Mouse (Mus musculus) heart, adult 2 months (tissue): ENCODE measurements around the gene Hist1h2ap. TPM values are rescaled to one million over a fixed set of nuclear protein-coding genes. Genes with fewer than 3 reads are reported as not detected.
"Not testable (repeated sequence)": the region's sequence is repeated elsewhere in the genome, so short reads cannot be mapped to it uniquely, and the experiment has no call there.

ENCODE experiments used
- DNase-seq, 2 experiments: peaks; one replicate each; pipeline ENCODE4 v3.0.0; 2021
- H3K27ac ChIP-seq: fragments of 200-600 bp; 2 replicates; pipeline ENCODE4 v1.8.1; 2022
- H3K27me3 ChIP-seq: fragments of 200-500 bp; 2 replicates; pipeline ENCODE4 v1.6.1; 2012; ENCODE audit warnings: mild to moderate bottlenecking, low read length, inconsistent platforms, mixed read lengths; ENCODE audit not compliant: control insufficient read depth, insufficient read depth
- H3K36me3 ChIP-seq: fragments of 200-500 bp; 2 replicates; pipeline ENCODE4 v1.6.1; 2012; ENCODE audit warnings: low read length, inconsistent platforms; ENCODE audit not compliant: control insufficient read depth, insufficient read depth
- H3K4me1 ChIP-seq: fragments of 200-500 bp; 2 replicates; pipeline ENCODE4 v1.6.1; 2011; ENCODE audit warnings: low read length; ENCODE audit not compliant: control insufficient read depth, insufficient read depth
- H3K4me3 ChIP-seq: fragments of 200-600 bp; 2 replicates; pipeline ENCODE4 v1.8.1; 2022
- H3K79me2 ChIP-seq: fragments of 200-500 bp; replicated peaks from 2 replicates; pipeline ENCODE4 v1.6.1; 2012; ENCODE audit warnings: mild to moderate bottlenecking, inconsistent platforms, low read length, moderate library complexity, mixed read lengths; ENCODE audit not compliant: control insufficient read depth, insufficient read depth
- H3K9ac ChIP-seq: fragments of 200-500 bp; 2 replicates; pipeline ENCODE4 v1.6.1; 2012; ENCODE audit warnings: low read depth, mild to moderate bottlenecking, control low read depth, inconsistent platforms, low read length, mixed read lengths
- CTCF ChIP-seq: fragments of 200-600 bp; IDR thresholded peaks from 2 replicates; pipeline ENCODE4 v1.8.1; 2022; ENCODE audit warnings: antibody characterized with exemption, mild to moderate bottlenecking, moderate library complexity
- EP300 ChIP-seq: fragments of 200-500 bp; IDR thresholded peaks from 2 replicates; pipeline ENCODE4 v1.6.1; 2011; ENCODE audit warnings: low read depth, low read length, control low read depth; ENCODE audit not compliant: insufficient read depth
- POLR2A ChIP-seq: fragments of 200-500 bp; IDR thresholded peaks from 2 replicates; pipeline ENCODE4 v1.6.1; 2011; ENCODE audit warnings: mild to moderate bottlenecking, low read depth, low read length, control low read depth; ENCODE audit not compliant: insufficient read depth
- WGBS: fragments of 180-500 bp; shearing (Covaris S2); methylation state at CpG from one replicate; pipeline ENCODE4 v1.1.7; 2018; 5-methylcytosine and 5-hydroxymethylcytosine counted together
- intact Hi-C: fragments of 180-260 bp; cut with DNase I; formaldehyde crosslinking; loops from one replicate; pipeline ENCODE4 v1.15.1; 2025
- microRNA-seq, 2 experiments: library from miRNA; unstranded; fragments of <30 nt; microRNA quantifications; one replicate each; pipeline ENCODE4 v1.2.0; 2021
- polyA plus RNA-seq: library from polyadenylated mRNA; depleted of rRNA; stranded (reverse); fragments of >200 nt; gene quantifications from 2 replicates; pipeline ENCODE4 v1.2.3, GENCODE M21; 2012; rRNA removed
- total RNA-seq, 2 experiments: library from RNA; stranded (reverse); gene quantifications; 2 replicates each; pipeline ENCODE4 v1.2.3; 2021

Gene Hist1h2ap
- total and polyA plus RNA-seq, 3 experiments, result 2.8 to 9.6 (median 3.4) TPM

DNA sequence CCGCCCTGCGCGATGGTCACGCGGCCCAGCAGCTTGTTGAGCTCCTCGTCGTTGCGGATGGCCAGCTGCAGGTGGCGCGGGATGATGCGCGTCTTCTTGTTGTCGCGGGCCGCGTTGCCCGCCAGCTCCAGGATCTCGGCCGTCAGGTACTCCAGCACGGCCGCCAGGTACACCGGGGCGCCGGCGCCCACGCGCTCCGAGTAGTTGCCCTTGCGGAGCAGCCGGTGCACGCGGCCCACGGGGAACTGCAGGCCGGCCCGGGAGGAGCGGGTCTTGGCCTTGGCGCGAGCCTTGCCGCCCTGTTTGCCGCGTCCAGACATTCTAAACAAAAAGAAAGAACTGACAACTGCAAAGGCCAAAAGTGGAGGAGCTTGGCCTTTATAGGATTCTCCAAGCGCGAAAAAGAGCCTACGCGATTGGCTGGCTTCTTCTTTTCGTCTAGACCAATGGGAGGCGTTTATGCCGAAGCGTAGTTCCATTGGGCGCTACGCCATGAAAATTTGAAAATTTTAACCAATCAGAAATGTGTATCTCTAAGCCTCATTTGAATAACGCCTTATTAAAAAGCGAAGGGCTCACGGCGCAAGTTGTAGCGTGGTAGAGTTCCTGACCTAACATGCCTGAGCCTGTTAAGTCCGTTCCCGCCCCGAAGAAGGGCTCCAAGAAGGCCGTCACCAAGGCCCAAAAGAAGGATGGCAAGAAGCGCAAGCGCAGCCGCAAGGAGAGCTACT lies 46.2 kb downstream of the Hist1h2ap start, which contains the start of the genes Hist1h2an and Hist1h2bp:
Gene Hist1h2an (minus strand): TSS at position 320 of the 731 bp plus-strand sequence.
Gene Hist1h2bp (plus strand): TSS at position 563 of the 731 bp plus-strand sequence.
- Histone ChIP-seq H3K4me3 (peak within 1 kb of the TSS; percentile 29), H3K9ac (peak within 1 kb of the TSS; percentile 61; the same call in 1 of the 2 replicates)
- WGBS, result under 1% methylated on average over 42 of the region's 63 CpGs
- H3K4me1 ChIP-seq, H3K27me3 ChIP-seq, H3K79me2 ChIP-seq, H3K36me3 ChIP-seq, H3K27ac ChIP-seq: not testable (repeated sequence)
- peak; percentile 81 to 90 for DNase-seq
- intact Hi-C loops, result loop anchor here (2.0 to 10.0 kb wide), 2 partner anchors 34 to 1798 kb away; partner anchors contain the start of genes Hist1h2ak and Hist1h4d
- TF ChIP-seq POLR2A (peak; percentile 75; the same call in 1 of the 2 replicates), CTCF (peak; percentile 13; the same call in 1 of the 2 replicates)

DNA sequence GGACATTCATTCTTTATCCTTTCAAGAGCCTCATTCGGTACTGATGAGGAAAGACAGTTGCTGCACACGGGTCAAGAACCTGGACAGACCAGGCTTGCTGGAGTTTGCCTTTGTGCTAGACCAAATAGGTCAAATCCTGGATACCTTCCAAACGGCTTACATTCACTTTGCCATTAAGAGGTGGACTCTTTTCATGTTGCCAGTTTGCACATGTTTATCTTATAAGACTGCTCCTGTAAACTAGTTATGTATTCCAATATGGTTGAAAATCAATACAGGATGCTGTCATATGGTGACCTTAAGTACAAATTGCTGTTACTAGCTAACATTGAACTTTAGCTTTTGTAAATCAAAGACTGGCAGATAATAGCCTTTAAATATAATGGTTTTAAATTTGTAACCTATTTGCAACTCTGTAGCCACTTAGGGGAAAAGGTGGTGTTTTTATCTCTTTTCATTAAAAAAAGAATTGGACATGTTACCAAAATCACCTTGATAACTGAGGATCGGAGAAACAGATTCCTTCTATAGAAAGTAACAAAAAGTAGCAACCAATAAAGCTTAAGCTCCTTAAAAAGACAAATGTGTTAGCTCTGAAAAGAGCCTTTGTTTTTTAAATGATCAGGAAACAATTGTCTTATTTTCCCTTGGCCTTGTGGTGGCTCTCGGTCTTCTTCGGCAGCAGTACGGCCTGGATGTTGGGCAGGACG lies 47.0 kb downstream of the Hist1h2ap start:
- Histone ChIP-seq H3K36me3 (no peaks in the 10 kb centered on the region), H3K4me3 (no peak overlapping the region), H3K79me2 (no peaks in the 10 kb centered on the region), H3K27ac (no peak overlapping the region; the same call in 1 of the 2 replicates), H3K27me3 (no peaks in the 10 kb centered on the region), H3K9ac (peak overlapping the region; percentile 61; the same call in 1 of the 2 replicates), H3K4me1 (peaks cover 2% of the 10 kb centered on the region; the same call in 1 of the 2 replicates)
- intact Hi-C loops, result loop anchor here (2.0 to 10.0 kb wide), 2 partner anchors 34 to 1798 kb away; partner anchors contain the start of genes Hist1h2ak and Hist1h4d
- no peak for DNase-seq
- no peak for TF ChIP-seq CTCF
- TF ChIP-seq EP300, result no peak
- TF ChIP-seq POLR2A, result no peak
- WGBS, result 18% methylated on average over 8 of the region's 8 CpGs

DNA sequence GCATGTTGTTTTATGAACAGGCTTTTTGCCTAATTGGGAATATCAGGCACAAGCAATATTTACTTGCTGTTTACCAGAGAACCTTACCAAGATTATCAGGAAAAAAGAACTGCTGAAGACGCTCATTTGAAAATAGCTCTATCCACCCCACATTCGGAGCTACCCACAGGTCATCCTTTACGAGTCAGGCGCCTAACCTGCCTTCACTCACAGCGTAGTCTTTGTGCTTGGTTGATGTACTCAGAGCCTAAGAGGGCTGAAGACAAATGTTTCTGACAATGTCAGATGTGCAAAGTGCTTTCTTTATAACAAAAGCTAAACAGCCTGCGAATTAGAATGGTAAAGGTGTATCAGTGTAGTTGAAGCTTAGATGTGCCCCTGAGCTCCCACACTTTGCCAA lies 49.0 kb downstream of the Hist1h2ap start:
- 75% methylated on average over 6 of the region's 6 CpGs for WGBS
- Histone ChIP-seq H3K4me1 (peaks cover 2% of the 10 kb centered on the region; the same call in 1 of the 2 replicates), H3K9ac (no peak overlapping the region), H3K27ac (no peak overlapping the region), H3K4me3 (no peak overlapping the region), H3K36me3 (no peaks in the 10 kb centered on the region), H3K79me2 (no peaks in the 10 kb centered on the region), H3K27me3 (no peaks in the 10 kb centered on the region)
- intact Hi-C loops, result loop anchor here (10.0 kb wide), 1 partner anchor 1800 kb away; the partner anchor contains the start of gene Hist1h4d
- no peak for TF ChIP-seq EP300
- TF ChIP-seq POLR2A, result no peak
- TF ChIP-seq CTCF, result no peak
- DNase-seq, result no peak

DNA sequence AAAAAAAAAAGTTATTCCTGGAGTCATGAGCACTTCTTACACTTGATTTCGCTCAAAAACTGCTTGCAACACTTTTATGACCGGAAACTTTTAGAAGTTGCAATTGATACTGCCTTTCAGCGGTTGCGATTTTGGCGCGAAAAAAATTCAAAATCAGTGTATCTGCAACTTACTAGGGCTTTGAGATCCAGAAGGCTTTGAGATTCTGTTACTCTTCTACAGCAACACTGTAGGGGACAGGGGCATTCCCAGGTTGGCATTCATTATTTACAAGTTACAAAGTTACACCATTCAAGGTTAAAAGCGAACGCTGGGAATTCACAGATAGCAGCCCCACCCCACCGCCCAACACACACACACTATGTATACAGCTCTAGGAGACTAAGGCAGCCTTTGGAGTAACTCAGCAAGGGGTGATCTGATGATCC lies 49.6 kb downstream of the Hist1h2ap start:
- Histone ChIP-seq H3K27me3 (no peaks in the 10 kb centered on the region), H3K79me2 (no peaks in the 10 kb centered on the region), H3K9ac (no peak overlapping the region), H3K4me1 (peaks cover 2% of the 10 kb centered on the region; the same call in 1 of the 2 replicates), H3K27ac (peak overlapping the region; percentile 44), H3K36me3 (no peaks in the 10 kb centered on the region), H3K4me3 (peak overlapping the region; percentile 57)
- TF ChIP-seq EP300, result no peak
- intact Hi-C loops, result loop anchor here (10.0 kb wide), 1 partner anchor 1801 kb away; the partner anchor contains the start of gene Hist1h4d
- WGBS, result 3% methylated on average over 9 of the region's 9 CpGs
- peak in 1 of 2 experiments; percentile 5 for DNase-seq

DNA sequence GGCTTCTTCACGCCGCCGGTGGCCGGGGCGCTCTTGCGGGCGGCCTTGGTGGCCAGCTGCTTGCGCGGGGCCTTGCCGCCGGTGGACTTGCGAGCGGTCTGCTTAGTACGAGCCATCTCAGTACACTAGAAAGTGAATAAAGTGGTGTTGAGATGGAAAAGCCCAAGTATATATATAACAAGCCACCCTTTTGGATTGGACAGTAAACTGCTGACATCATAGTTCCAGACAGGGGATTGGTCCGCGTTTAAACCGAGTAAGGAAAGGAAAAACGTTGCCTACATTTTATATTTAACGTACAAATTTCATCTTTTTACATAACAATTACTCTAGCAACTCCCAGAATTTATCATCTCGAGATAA lies 50.1 kb downstream of the Hist1h2ap start, which contains the start of gene Hist1h3i:
Gene Hist1h3i (minus strand): TSS at position 116 of the 363 bp plus-strand sequence.
- WGBS, result under 1% methylated on average over 20 of the region's 20 CpGs
- peaks cover 2% of the 10 kb centered on the region; the same call in 1 of the 2 replicates for H3K4me1 ChIP-seq
- H3K4me3 ChIP-seq, result peak within 1 kb of the TSS; percentile 57
- H3K9ac ChIP-seq, result peak within 1 kb of the TSS; percentile 76
- no peaks in the 10 kb centered on the region for H3K79me2 ChIP-seq
- no peaks in the 10 kb centered on the region for H3K36me3 ChIP-seq
- intact Hi-C loops, result loop anchor here (10.0 kb wide), 1 partner anchor 1802 kb away; the partner anchor contains the start of gene Hist1h4d
- peak; percentile 42 to 70 for DNase-seq
- TF ChIP-seq CTCF, result no peak
- TF ChIP-seq POLR2A, result peak; percentile 63
- no peak for TF ChIP-seq EP300
- H3K27me3 ChIP-seq, result no peaks in the 10 kb centered on the region
- H3K27ac ChIP-seq, result peak within 1 kb of the TSS; percentile 44

Small RNA genes within 50 kb of the gene (microRNA-seq; reads per million reads assigned to microRNA genes)
- gene Gm19658 (0 reads per million in 2 experiments), gene Gm44346 (0 reads per million in 2 experiments), gene Gm44466 (0 reads per million in 2 experiments)

Other genes with a start within 250 kb of the Hist1h2ap start
- not detected for gene Olfr1362, start 219.5 kb downstream of the Hist1h2ap start, total RNA-seq
- gene Olfr1362, start 219.5 kb downstream of the Hist1h2ap start, polyA plus RNA-seq, result not detected in 2 replicates
- not detected for gene Olfr11, start 191.0 kb downstream of the Hist1h2ap start, total RNA-seq
- gene Olfr11, start 191.0 kb downstream of the Hist1h2ap start, polyA plus RNA-seq, result not detected in 2 replicates
- not detected for gene Olfr1361, start 170.1 kb downstream of the Hist1h2ap start, total RNA-seq
- gene Olfr1361, start 170.1 kb downstream of the Hist1h2ap start, polyA plus RNA-seq, result not detected in 2 replicates
- gene Olfr1360, start 156.1 kb downstream of the Hist1h2ap start, total RNA-seq, result not detected
- gene Olfr1360, start 156.1 kb downstream of the Hist1h2ap start, polyA plus RNA-seq, result not detected in 2 replicates
- not detected for gene Olfr1359, start 135.4 kb downstream of the Hist1h2ap start, total RNA-seq
- gene Olfr1359, start 135.4 kb downstream of the Hist1h2ap start, polyA plus RNA-seq, result not detected in 2 replicates
- gene Hist1h2bl, start 117.4 kb downstream of the Hist1h2ap start, total RNA-seq, result 10 to 100 TPM; 10.5 to 12.9 TPM
- gene Hist1h2bl, start 117.4 kb downstream of the Hist1h2ap start, polyA plus RNA-seq, result not detected in 2 replicates
- gene Hist1h2ai, start 117.1 kb downstream of the Hist1h2ap start, total RNA-seq, result 1 to 10 TPM; 3.5 to 9.1 TPM
- 1.6 TPM in 1 of 2 replicates, not detected in the other for gene Hist1h2ai, start 117.1 kb downstream of the Hist1h2ap start, polyA plus RNA-seq
- 1 to 10 TPM; 5.5 to 9.1 TPM for gene Hist1h3h, start 115.8 kb downstream of the Hist1h2ap start, total RNA-seq
- gene Hist1h3h, start 115.8 kb downstream of the Hist1h2ap start, polyA plus RNA-seq, result not detected in 2 replicates
- 1 to 10 TPM in 1 of 2 experiments, under 1 TPM in 1; 0.78 to 2.8 TPM for gene Hist1h2bm, start 111.5 kb downstream of the Hist1h2ap start, total RNA-seq
- gene Hist1h2bm, start 111.5 kb downstream of the Hist1h2ap start, polyA plus RNA-seq, result 0.27 TPM in 1 of 2 replicates, not detected in the other
- 1 to 10 TPM; 1.8 to 3.2 TPM for gene Hist1h4j, start 98.4 kb downstream of the Hist1h2ap start, total RNA-seq
- 0.73 TPM in 1 of 2 replicates, not detected in the other for gene Hist1h4j, start 98.4 kb downstream of the Hist1h2ap start, polyA plus RNA-seq
- 10 to 100 TPM; 24.6 to 31.5 TPM for gene Hist1h4k, start 83.0 kb downstream of the Hist1h2ap start, total RNA-seq
- 4.9 TPM in 1 of 2 replicates, not detected in the other for gene Hist1h4k, start 83.0 kb downstream of the Hist1h2ap start, polyA plus RNA-seq
- 1 to 10 TPM; 1.3 to 4.2 TPM for gene Hist1h2ak, start 79.7 kb downstream of the Hist1h2ap start, total RNA-seq
- gene Hist1h2ak, start 79.7 kb downstream of the Hist1h2ap start, polyA plus RNA-seq, result 0.62 TPM in 1 of 2 replicates, not detected in the other
- gene Hist1h2bn, start 79.4 kb downstream of the Hist1h2ap start, total RNA-seq, result 1 to 10 TPM; 2.6 to 6.9 TPM
- 1.6 and 1.9 TPM in 2 replicates for gene Hist1h2bn, start 79.4 kb downstream of the Hist1h2ap start, polyA plus RNA-seq
- 1 to 10 TPM; 2.3 to 2.5 TPM for gene Hist1h1b, start 52.9 kb downstream of the Hist1h2ap start, total RNA-seq
- not detected in 2 replicates for gene Hist1h1b, start 52.9 kb downstream of the Hist1h2ap start, polyA plus RNA-seq
- 10 to 100 TPM in 1 of 2 experiments, 1 to 10 TPM in 1; 9.1 to 13.1 TPM for gene Hist1h3i, start 50.1 kb downstream of the Hist1h2ap start, total RNA-seq
- gene Hist1h3i, start 50.1 kb downstream of the Hist1h2ap start, polyA plus RNA-seq, result 1.1 and 1.7 TPM in 2 replicates
- not detected for gene Hist1h2an, start 46.3 kb downstream of the Hist1h2ap start, total RNA-seq
- not detected in 2 replicates for gene Hist1h2an, start 46.3 kb downstream of the Hist1h2ap start, polyA plus RNA-seq
- 1 to 10 TPM; 1.9 to 2.3 TPM for gene Hist1h2bp, start 46.0 kb downstream of the Hist1h2ap start, total RNA-seq
- not detected in 2 replicates for gene Hist1h2bp, start 46.0 kb downstream of the Hist1h2ap start, polyA plus RNA-seq
- 10 to 100 TPM; 24.4 to 26.4 TPM for gene Hist1h2bq, start 23.3 kb downstream of the Hist1h2ap start, total RNA-seq
- 3.5 and 12.7 TPM in 2 replicates for gene Hist1h2bq, start 23.3 kb downstream of the Hist1h2ap start, polyA plus RNA-seq
- 1 to 10 TPM in 1 of 2 experiments, not detected in 1; 7.1 TPM for gene Hist1h2ao, start 23.0 kb downstream of the Hist1h2ap start, total RNA-seq
- not detected in 2 replicates for gene Hist1h2ao, start 23.0 kb downstream of the Hist1h2ap start, polyA plus RNA-seq
- gene Hist1h4m, start 21.8 kb downstream of the Hist1h2ap start, total RNA-seq, result 10 to 100 TPM; 42.6 to 56.8 TPM
- gene Hist1h4m, start 21.8 kb downstream of the Hist1h2ap start, polyA plus RNA-seq, result 1.6 TPM in 1 of 2 replicates, not detected in the other
- 1 to 10 TPM; 3.7 to 4.9 TPM for gene Hist1h4n, start 1.3 kb downstream of the Hist1h2ap start, total RNA-seq
- 1.7 and 4.4 TPM in 2 replicates for gene Hist1h4n, start 1.3 kb downstream of the Hist1h2ap start, polyA plus RNA-seq
- gene Hist1h2br, start 236 bp upstream of the Hist1h2ap start, total RNA-seq, result 10 to 100 TPM; 24.3 to 26.7 TPM
- 3.5 and 12.7 TPM in 2 replicates for gene Hist1h2br, start 236 bp upstream of the Hist1h2ap start, polyA plus RNA-seq
- under 1 TPM; 0.70 to 0.73 TPM for gene Zfp184, start 111.6 kb upstream of the Hist1h2ap start, total RNA-seq
- 0.35 and 0.43 TPM in 2 replicates for gene Zfp184, start 111.6 kb upstream of the Hist1h2ap start, polyA plus RNA-seq
- gene Pom121l2, start 147.7 kb upstream of the Hist1h2ap start, total RNA-seq, result not detected
- gene Pom121l2, start 147.7 kb upstream of the Hist1h2ap start, polyA plus RNA-seq, result 0.06 TPM in 2 replicates
- not detected for gene Prss16, start 176.2 kb upstream of the Hist1h2ap start, total RNA-seq
- 0.23 TPM in 1 of 2 replicates, not detected in the other for gene Prss16, start 176.2 kb upstream of the Hist1h2ap start, polyA plus RNA-seq
- gene Hist1h2ah, start 202.1 kb upstream of the Hist1h2ap start, total RNA-seq, result 1 to 10 TPM; 8.1 to 10.0 TPM
- gene Hist1h2ah, start 202.1 kb upstream of the Hist1h2ap start, polyA plus RNA-seq, result 1.1 TPM in 1 of 2 replicates, not detected in the other
- gene Hist1h2bk, start 202.4 kb upstream of the Hist1h2ap start, total RNA-seq, result 10 to 100 TPM in 1 of 2 experiments, 1 to 10 TPM in 1; 7.3 to 10.0 TPM
- not detected in 2 replicates for gene Hist1h2bk, start 202.4 kb upstream of the Hist1h2ap start, polyA plus RNA-seq
- 10 to 100 TPM; 11.9 to 18.1 TPM for gene Hist1h4i, start 207.9 kb upstream of the Hist1h2ap start, total RNA-seq
- gene Hist1h4i, start 207.9 kb upstream of the Hist1h2ap start, polyA plus RNA-seq, result 5.8 and 8.3 TPM in 2 replicates
- 1 to 10 TPM; 1.7 to 4.3 TPM for gene Hist1h2ag, start 209.4 kb upstream of the Hist1h2ap start, total RNA-seq
- not detected in 2 replicates for gene Hist1h2ag, start 209.4 kb upstream of the Hist1h2ap start, polyA plus RNA-seq
- 1 to 10 TPM; 2.8 to 3.6 TPM for gene Hist1h2bj, start 209.7 kb upstream of the Hist1h2ap start, total RNA-seq
- gene Hist1h2bj, start 209.7 kb upstream of the Hist1h2ap start, polyA plus RNA-seq, result 0.59 TPM in 1 of 2 replicates, not detected in the other